Mouse (Mus musculus): ENCODE results near the gene Mavs. TPM values are rescaled to one million over a fixed set of nuclear protein-coding genes. Genes with fewer than 3 reads are reported as not detected.

Gene Mavs
- polyA plus RNA-seq (2014; fragmentation: Nextera tagmentation; extraction: Ambion mirVana) = 29.7 and 30.0 TPM in 2 replicates

DNA sequence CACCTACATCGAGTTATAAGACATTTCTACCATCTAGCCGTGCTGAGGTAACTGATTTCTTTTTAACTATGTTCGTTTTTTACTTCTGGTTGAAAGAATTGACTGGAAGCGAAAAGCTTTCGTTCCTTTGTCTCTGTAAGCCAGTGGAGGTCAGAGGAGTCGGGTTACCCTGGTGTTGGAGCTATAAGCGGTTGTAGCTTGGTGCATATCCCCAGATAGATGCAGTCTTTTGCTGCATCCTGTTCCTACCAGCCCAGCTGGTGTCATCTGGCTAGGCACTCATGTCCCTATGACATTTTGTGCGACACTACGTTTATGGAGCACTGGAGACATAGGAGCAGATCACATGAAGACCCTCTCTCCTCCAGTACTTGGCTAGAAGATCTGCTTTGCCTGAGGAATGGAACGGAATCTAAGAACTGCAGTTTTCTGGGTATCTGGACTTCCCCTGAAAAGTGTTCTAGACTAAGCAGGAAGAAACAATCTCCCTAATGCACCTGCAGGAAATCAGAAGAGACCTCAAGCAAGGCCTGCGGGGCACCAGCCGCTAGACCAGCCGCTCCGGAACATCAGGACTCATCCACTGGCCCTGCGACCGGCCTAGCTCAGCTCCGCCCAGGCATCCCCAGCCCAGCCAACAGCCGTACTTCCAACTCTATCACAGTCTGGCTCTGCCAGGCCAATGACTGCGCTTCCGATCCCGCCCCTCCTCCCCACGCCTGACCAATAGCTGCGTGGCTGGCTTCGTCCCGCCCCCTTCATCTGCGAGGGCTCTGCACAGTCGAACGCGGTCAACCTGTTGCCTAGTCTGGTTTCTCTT lies at the start of gene Mavs:
TSS of gene Mavs (plus strand) at position 757 of the 820 bp plus-strand sequence.
- peak within 1 kb of the TSS; percentile 88 for H3K9ac ChIP-seq (ENCODE audit: low read depth, low read length)
- H3K4me2 ChIP-seq = peak within 1 kb of the TSS; percentile 96
- H3K27me3 ChIP-seq (replicated peaks; ENCODE audit: control insufficient read depth, insufficient read depth, low read length) = no peaks in the 10 kb centered on the region
- peak within 1 kb of the TSS; percentile 81 for H3K4me3 ChIP-seq (ENCODE audit: low read depth, low read length)
- H3K9me3 ChIP-seq (ENCODE audit: control insufficient read depth, low read length) = no peaks in the 10 kb centered on the region
- H3K27ac ChIP-seq (ENCODE audit: low read depth, low read length) = peak within 1 kb of the TSS; percentile 81
- H3K36me3 ChIP-seq (ENCODE audit: control insufficient read depth, insufficient read depth, low read length) = peaks cover under 1% of the 10 kb centered on the region; the same call in 1 of the 2 replicates
- 14% methylated on average over 29 of the region's 29 CpGs for WGBS
- H3K4me1 ChIP-seq (replicated peaks; ENCODE audit: control insufficient read depth, insufficient read depth, low read length) = peaks cover 32% of the 10 kb centered on the region
- DNase-seq (ENCODE audit: low spot score) = peak; percentile 93
- peak; percentile 99 for ATAC-seq (replicated peaks; ENCODE audit: low FRiP score)

DNA sequence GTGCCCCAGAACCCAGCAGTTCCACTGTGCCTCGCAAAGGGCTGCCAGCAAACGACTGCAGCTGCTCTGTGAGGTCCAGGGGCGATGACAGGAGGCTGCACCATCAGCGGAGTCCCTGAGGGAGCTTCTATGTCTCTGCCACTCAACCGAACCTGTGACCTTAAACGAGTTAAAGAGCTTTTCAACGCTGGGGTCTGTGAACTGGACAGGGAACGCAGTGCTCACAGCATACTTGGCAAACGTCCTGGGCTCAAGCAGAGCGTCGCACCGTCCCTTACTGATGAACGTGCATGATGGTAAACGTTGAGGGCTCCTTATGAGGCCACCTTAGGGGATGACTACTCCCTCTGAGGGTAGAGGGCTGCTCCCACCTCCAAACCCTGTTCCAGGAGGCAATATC lies 47.5 kb upstream of the Mavs start:
- Histone ChIP-seq H3K4me1 (replicated peaks; ENCODE audit: control insufficient read depth, insufficient read depth, low read length) (peaks cover 41% of the 10 kb centered on the region), H3K9ac (ENCODE audit: low read depth, low read length) (peak overlapping the region; percentile 63), H3K4me3 (ENCODE audit: low read depth, low read length) (peak overlapping the region; percentile 76), H3K4me2 (peak overlapping the region; percentile 82), H3K27ac (ENCODE audit: low read depth, low read length) (0 out of 2 replicates have a peak overlapping the region, but pooled peaks have one; percentile 13), H3K27me3 (replicated peaks; ENCODE audit: control insufficient read depth, insufficient read depth, low read length) (no peaks in the 10 kb centered on the region; the same call in 1 of the 2 replicates), H3K36me3 (ENCODE audit: control insufficient read depth, insufficient read depth, low read length) (peaks cover 4% of the 10 kb centered on the region), H3K9me3 (ENCODE audit: control insufficient read depth, low read length) (no peaks in the 10 kb centered on the region)
- 2% methylated on average over 14 of the region's 14 CpGs for WGBS
- DNase-seq (ENCODE audit: low spot score) (no peak), ATAC-seq (replicated peaks; ENCODE audit: low FRiP score) (peak; percentile 57)

DNA sequence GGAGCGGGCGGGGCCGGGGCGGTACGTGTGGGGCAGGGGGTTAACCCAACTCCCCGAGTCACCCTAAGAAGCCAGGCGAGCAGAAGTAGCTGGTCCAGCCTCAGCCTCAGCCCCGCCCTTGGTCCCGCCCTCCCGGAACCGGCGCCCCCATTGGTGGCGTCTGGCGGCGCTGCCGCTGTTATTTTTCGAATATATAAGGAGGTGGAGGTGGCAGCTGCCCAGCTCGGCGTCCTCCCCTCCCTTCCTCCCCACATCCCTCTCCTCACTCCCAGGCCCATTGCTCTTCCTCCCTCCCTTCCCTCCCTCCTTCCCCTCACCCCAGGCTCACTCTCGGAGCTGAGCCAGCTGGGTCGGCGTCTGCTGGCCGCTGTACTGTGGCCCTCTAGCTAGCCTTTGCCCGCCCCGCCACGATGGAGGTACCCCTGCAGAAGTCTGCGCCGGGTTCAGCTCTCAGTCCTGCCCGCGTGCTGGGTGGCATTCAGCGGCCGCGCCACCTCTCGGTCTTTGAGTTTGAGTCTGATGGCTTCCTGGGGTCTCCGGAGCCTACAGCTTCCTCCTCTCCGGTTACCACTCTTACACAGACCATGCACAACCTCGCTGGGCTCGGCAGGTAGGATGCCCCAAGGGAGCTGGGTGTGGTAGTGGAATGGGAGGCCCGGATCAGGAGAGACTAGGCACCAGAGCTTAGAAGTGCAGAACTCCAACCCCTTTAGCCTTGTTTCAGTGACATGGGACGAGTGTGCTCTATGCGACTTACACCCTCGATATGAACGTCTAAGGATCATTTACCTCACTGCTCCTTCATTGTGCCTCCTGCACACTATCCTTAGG lies 46.9 kb upstream of the Mavs start, which contains the start of the genes Cdc25b and Spef1:
TSS of gene Cdc25b (plus strand) at position 179 of the 831 bp plus-strand sequence.
TSS of gene Spef1 (minus strand) at position 512 of the 831 bp plus-strand sequence.
- Histone ChIP-seq H3K4me3 (ENCODE audit: low read depth, low read length) (peak within 1 kb of the TSS; percentile 76), H3K4me2 (peak within 1 kb of the TSS; percentile 82), H3K9ac (ENCODE audit: low read depth, low read length) (peak within 1 kb of the TSS; percentile 77), H3K27me3 (replicated peaks; ENCODE audit: control insufficient read depth, insufficient read depth, low read length) (no peaks in the 10 kb centered on the region; the same call in 1 of the 2 replicates), H3K9me3 (ENCODE audit: control insufficient read depth, low read length) (no peaks in the 10 kb centered on the region), H3K4me1 (replicated peaks; ENCODE audit: control insufficient read depth, insufficient read depth, low read length) (peaks cover 41% of the 10 kb centered on the region), H3K27ac (ENCODE audit: low read depth, low read length) (peak within 1 kb of the TSS; percentile 71), H3K36me3 (ENCODE audit: control insufficient read depth, insufficient read depth, low read length) (peaks cover 6% of the 10 kb centered on the region)
- ATAC-seq (replicated peaks; ENCODE audit: low FRiP score) (peak; percentile 89), DNase-seq (ENCODE audit: low spot score) (peak; percentile 86)
- 1% methylated on average over 43 of the region's 43 CpGs for WGBS

DNA sequence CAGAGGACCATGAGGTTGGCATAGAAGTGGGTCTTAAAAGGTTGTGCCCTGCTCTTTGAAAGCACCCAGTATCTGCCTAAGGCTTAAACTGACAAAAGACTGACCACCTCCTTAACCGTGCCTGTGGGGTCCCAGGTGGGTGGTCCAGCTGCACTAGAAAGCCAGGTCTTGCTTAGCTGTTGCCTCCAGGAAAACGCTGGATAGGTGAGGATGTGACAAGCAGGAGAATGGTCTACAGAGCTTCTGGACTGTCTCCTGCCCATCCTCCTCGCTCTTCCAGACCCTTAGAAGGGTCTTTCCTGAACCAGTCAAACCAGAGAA lies 46.3 kb upstream of the Mavs start:
- Histone ChIP-seq H3K9ac (ENCODE audit: low read depth, low read length) (peak overlapping the region; percentile 77), H3K4me1 (replicated peaks; ENCODE audit: control insufficient read depth, insufficient read depth, low read length) (peaks cover 41% of the 10 kb centered on the region), H3K27ac (ENCODE audit: low read depth, low read length) (peak overlapping the region; percentile 71), H3K27me3 (replicated peaks; ENCODE audit: control insufficient read depth, insufficient read depth, low read length) (no peaks in the 10 kb centered on the region; the same call in 1 of the 2 replicates), H3K4me2 (peak overlapping the region; percentile 82), H3K9me3 (ENCODE audit: control insufficient read depth, low read length) (no peaks in the 10 kb centered on the region), H3K36me3 (ENCODE audit: control insufficient read depth, insufficient read depth, low read length) (peaks cover 8% of the 10 kb centered on the region), H3K4me3 (ENCODE audit: low read depth, low read length) (peak overlapping the region; percentile 76)
- ATAC-seq (replicated peaks; ENCODE audit: low FRiP score) = no peak
- DNase-seq (ENCODE audit: low spot score) = no peak
- 39% methylated on average over 3 of the region's 3 CpGs for WGBS

DNA sequence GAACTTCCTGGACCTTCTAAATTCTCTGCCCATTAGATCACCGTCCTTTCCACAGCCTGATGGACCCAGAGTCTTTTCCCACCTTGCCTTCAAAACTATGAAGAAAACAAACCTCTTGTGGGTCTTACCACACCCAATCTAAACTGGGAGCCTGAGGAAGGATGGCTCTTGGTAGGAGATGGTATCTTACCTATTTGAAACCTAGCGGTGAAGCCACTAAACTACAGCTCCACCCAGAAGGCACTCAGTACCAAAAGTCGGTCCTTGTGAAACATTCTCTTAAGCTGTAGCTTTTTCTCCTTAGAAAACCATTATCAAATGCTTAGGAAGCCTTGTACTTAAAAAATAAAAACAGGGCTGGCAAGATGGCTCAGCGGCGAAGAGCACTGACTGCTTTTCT lies 45.6 kb upstream of the Mavs start:
- Histone ChIP-seq H3K4me1 (replicated peaks; ENCODE audit: control insufficient read depth, insufficient read depth, low read length) (peaks cover 41% of the 10 kb centered on the region), H3K4me2 (peak overlapping the region; percentile 82), H3K27me3 (replicated peaks; ENCODE audit: control insufficient read depth, insufficient read depth, low read length) (no peaks in the 10 kb centered on the region; the same call in 1 of the 2 replicates), H3K27ac (ENCODE audit: low read depth, low read length) (no peak overlapping the region; the same call in 1 of the 2 replicates), H3K36me3 (ENCODE audit: control insufficient read depth, insufficient read depth, low read length) (peaks cover 14% of the 10 kb centered on the region), H3K9me3 (ENCODE audit: control insufficient read depth, low read length) (no peaks in the 10 kb centered on the region), H3K4me3 (ENCODE audit: low read depth, low read length) (peak overlapping the region; percentile 76), H3K9ac (ENCODE audit: low read depth, low read length) (peak overlapping the region; percentile 77; the same call in 1 of the 2 replicates)
- no peak for ATAC-seq (replicated peaks; ENCODE audit: low FRiP score)
- 78% methylated on average over 5 of the region's 5 CpGs for WGBS
- DNase-seq (ENCODE audit: low spot score) = no peak

DNA sequence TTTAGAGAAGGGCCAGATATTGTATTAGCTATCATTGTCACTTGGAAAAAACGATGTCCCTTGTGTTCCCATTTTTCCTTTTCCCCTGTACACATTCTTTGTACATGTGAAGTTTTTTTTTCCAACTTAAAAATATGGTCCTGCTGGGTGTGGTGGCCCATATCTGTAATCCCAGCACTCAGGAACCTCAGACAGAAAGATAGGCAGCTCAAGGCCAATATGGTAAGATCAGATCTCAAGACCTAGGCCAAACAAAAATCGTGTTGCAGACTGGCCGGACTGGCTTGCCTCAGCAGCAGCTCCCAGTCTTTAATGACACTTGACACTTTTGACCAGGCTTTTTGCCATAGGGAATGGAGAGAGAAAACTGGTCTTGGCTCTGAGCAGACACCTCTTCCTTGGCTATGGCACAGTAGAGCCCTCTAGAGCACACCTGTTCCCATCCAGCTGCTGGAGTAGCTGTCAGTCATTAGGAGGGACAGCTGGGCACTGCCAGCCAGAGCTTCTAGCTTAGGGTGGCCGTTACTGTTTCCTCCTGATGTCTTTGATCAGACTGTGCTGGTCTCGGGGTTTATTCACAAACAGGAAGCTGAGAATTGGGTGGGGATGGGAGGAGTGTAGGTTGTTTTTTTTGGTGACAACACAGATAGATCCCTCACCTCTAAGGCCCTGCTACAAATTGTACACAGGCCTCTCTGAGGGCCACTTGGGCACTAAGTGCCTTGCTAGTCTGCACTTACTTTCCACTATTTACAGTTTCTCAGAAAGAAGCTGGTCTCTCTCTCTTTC lies 44.1 kb upstream of the Mavs start:
- peaks cover 18% of the 10 kb centered on the region for H3K36me3 ChIP-seq (ENCODE audit: control insufficient read depth, insufficient read depth, low read length)
- 31% methylated on average over 5 of the region's 5 CpGs for WGBS
- H3K4me2 ChIP-seq = peak overlapping the region; percentile 82
- H3K27me3 ChIP-seq (replicated peaks; ENCODE audit: control insufficient read depth, insufficient read depth, low read length) = no peaks in the 10 kb centered on the region; the same call in 1 of the 2 replicates
- peak overlapping the region; percentile 54 for H3K27ac ChIP-seq (ENCODE audit: low read depth, low read length)
- DNase-seq (ENCODE audit: low spot score) = no peak
- peaks cover 41% of the 10 kb centered on the region for H3K4me1 ChIP-seq (replicated peaks; ENCODE audit: control insufficient read depth, insufficient read depth, low read length)
- no peaks in the 10 kb centered on the region for H3K9me3 ChIP-seq (ENCODE audit: control insufficient read depth, low read length)
- peak; percentile 56 for ATAC-seq (replicated peaks; ENCODE audit: low FRiP score)
- peak overlapping the region; percentile 33 for H3K4me3 ChIP-seq (ENCODE audit: low read depth, low read length)
- peak overlapping the region; percentile 41; the same call in 1 of the 2 replicates for H3K9ac ChIP-seq (ENCODE audit: low read depth, low read length)

DNA sequence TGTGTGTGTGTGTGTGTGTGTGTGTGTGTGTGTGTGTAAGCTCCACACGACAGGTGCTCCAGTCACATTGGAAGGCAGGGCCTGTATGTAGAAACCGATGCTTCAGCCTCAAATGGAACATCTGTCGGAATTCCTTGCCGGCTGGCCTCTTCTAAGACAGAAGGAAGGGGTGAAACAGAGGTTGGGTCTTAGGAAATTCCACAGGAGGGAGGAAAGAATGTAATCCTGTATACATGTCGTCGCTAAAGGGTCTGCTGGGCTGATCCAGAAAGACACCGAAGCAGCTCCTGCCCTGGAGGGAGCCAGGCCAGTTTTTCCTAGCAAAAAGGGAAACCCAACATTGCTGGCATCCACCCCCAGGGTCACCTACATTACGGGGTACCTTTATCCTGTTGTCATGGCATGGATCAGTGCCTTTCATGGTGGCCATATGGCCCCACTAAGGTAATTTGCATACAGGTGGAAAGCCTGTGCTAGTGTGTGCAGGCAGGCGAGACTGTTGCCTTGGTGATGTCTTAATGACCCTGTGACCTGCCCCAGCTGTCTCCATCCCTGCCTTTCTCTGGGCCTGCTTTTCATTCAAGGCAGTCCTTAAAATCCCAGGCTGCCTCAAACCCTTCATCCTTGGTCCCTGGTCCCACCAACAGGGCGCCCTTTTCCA lies 43.4 kb upstream of the Mavs start:
- ATAC-seq (replicated peaks; ENCODE audit: low FRiP score) (no peak), DNase-seq (ENCODE audit: low spot score) (no peak)
- peaks cover 18% of the 10 kb centered on the region for H3K36me3 ChIP-seq (ENCODE audit: control insufficient read depth, insufficient read depth, low read length)
- peak overlapping the region; percentile 54; the same call in 1 of the 2 replicates for H3K27ac ChIP-seq (ENCODE audit: low read depth, low read length)
- H3K9me3 ChIP-seq (ENCODE audit: control insufficient read depth, low read length) = no peaks in the 10 kb centered on the region
- H3K4me1 ChIP-seq (replicated peaks; ENCODE audit: control insufficient read depth, insufficient read depth, low read length) = peaks cover 41% of the 10 kb centered on the region
- H3K9ac ChIP-seq (ENCODE audit: low read depth, low read length) = 0 out of 2 replicates have a peak overlapping the region, but pooled peaks have one; percentile 32
- no peak overlapping the region for H3K4me3 ChIP-seq (ENCODE audit: low read depth, low read length)
- H3K27me3 ChIP-seq (replicated peaks; ENCODE audit: control insufficient read depth, insufficient read depth, low read length) = no peaks in the 10 kb centered on the region; the same call in 1 of the 2 replicates
- peak overlapping the region; percentile 82 for H3K4me2 ChIP-seq
- 58% methylated on average over 10 of the region's 10 CpGs for WGBS

All from liver, embryonic 11.5 days (tissue).